Mouse (Mus musculus) liver, embryonic 16.5 days (tissue): ENCODE results near the gene Hunk. TPM values are rescaled to one million over a fixed set of nuclear protein-coding genes. Genes with fewer than 3 reads are reported as not detected.

Experiments used
- ATAC-seq: fragments of 200-750 bp; cut with Nextera tagmentation; 2 replicates; pipeline ENCODE4 v1.8.0; 2017; ENCODE audit warnings: low read depth, mild to moderate bottlenecking, moderate number of reproducible peaks, moderate library complexity
- H3K27ac ChIP-seq: fragments of 300-500 bp; sonication (generic); 2 replicates; pipeline ENCODE4 v1.5.1; 2014; ENCODE audit warnings: mild to moderate bottlenecking, low read length
- H3K27me3 ChIP-seq: fragments of 300-500 bp; sonication (generic); 2 replicates; pipeline ENCODE4 v1.6.1; 2014; ENCODE audit warnings: low read depth, low read length, mixed read lengths; ENCODE audit not compliant: control insufficient read depth, insufficient read depth
- H3K36me3 ChIP-seq: fragments of 300-500 bp; sonication (generic); 2 replicates; pipeline ENCODE4 v1.6.1; 2014; ENCODE audit warnings: mild to moderate bottlenecking; ENCODE audit not compliant: control insufficient read depth, insufficient read depth
- H3K4me1 ChIP-seq: fragments of 300-500 bp; sonication (generic); 2 replicates; pipeline ENCODE4 v1.6.1; 2014; ENCODE audit warnings: low read depth, low read length, mixed read lengths; ENCODE audit not compliant: control insufficient read depth
- H3K4me2 ChIP-seq: fragments of 300-500 bp; sonication (generic); 2 replicates; pipeline ENCODE4 v1.6.1; 2014; ENCODE audit warnings: low read depth, low read length, mixed read lengths
- H3K4me3 ChIP-seq: fragments of 300-500 bp; sonication (generic); 2 replicates; pipeline ENCODE4 v1.5.1; 2014; ENCODE audit warnings: low read depth, mild to moderate bottlenecking, low read length
- H3K9ac ChIP-seq: fragments of 300-500 bp; sonication (generic); 2 replicates; pipeline ENCODE4 v1.6.1; 2014; ENCODE audit warnings: low read depth, low read length
- H3K9me3 ChIP-seq: fragments of 300-500 bp; sonication (generic); replicated peaks from 2 replicates; pipeline ENCODE4 v1.6.1; 2016; ENCODE audit warnings: low read length; ENCODE audit not compliant: control insufficient read depth
- WGBS: fragments of 180-500 bp; shearing (Covaris S2); extraction: QIAGEN DNeasy Blood & Tissue Kit; methylation state at CpG from one replicate; pipeline ENCODE4 v1.1.7; 2014; ENCODE audit not compliant: insufficient replicate concordance; 5-methylcytosine and 5-hydroxymethylcytosine counted together
- polyA plus RNA-seq: library from polyadenylated mRNA; unstranded; fragments of >200 nt; fragmentation: Nextera tagmentation; extraction: Ambion mirVana; gene quantifications from 2 replicates; pipeline ENCODE4 v1.2.1, GENCODE M21; 2015

The Hunk gene
- polyA plus RNA-seq, 1 experiment from 2014 or later = 1.3 TPM

DNA sequence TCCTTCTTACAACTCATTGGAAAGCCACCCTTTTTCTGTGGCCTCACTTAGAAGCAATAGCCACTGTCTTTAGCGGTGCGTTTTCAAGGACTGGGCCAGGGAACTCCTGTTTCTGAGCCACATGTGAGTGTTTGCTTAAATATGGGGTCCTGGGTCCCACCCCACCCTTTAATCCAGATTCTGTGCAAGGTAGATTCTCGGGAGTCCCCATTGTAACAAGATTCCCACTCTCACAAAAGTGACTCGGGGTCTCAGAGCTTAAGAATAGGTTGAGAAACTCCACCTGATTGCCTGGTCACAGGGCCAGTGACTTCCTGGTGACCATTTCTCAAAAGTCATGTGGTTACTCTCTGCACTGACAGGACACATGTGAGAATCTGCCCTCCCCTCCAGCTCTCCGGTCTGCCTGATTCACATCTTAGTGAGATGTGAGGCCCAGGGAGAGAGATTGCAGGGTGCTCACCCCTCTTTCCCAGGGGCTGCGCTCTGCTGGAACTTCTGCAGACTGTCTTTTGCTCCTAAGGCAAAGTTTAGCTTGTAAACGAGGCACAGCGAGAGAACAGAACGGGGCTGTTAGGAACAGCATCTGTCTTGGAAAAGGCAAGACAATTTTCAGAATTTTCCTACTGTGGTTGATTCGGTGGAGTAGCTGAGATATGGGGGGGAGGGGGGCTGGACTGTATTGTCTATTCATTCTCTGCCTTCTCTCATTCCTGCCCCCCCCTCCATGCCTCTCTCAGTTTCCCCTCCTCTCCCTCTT lies 135.6 kb downstream of the Hunk start:
- Histone ChIP-seq H3K27me3 (no peaks in the 10 kb centered on the region), H3K9ac (no peak overlapping the region), H3K36me3 (no peaks in the 10 kb centered on the region), H3K9me3 (no peaks in the 10 kb centered on the region), H3K4me3 (no peak overlapping the region), H3K4me2 (no peak overlapping the region), H3K4me1 (no peaks in the 10 kb centered on the region), H3K27ac (no peak overlapping the region)
- 18% methylated on average over 10 of the region's 10 CpGs for WGBS
- ATAC-seq = no peak

DNA sequence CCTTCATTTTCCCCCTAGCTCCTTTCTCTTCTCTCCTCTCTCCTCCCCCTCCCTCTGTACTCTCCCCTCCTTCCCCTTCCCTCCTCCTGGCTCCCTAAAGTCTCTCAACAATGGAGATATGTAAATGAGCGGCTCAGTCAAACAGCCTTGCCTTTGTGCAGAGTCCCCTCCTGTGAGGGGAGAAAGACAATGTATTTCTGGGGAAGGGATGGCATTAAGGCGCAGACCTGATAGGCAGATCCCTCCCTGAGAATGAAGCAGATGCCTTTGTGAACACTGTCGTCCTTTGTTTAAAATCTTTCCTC lies 136.1 kb downstream of the Hunk start:
- Histone ChIP-seq H3K9ac (no peak overlapping the region), H3K4me2 (no peak overlapping the region), H3K9me3 (no peaks in the 10 kb centered on the region), H3K27me3 (no peaks in the 10 kb centered on the region), H3K4me3 (no peak overlapping the region), H3K36me3 (no peaks in the 10 kb centered on the region), H3K4me1 (no peaks in the 10 kb centered on the region), H3K27ac (no peak overlapping the region)
- no peak for ATAC-seq
- WGBS = 34% methylated on average over 3 of the region's 3 CpGs

DNA sequence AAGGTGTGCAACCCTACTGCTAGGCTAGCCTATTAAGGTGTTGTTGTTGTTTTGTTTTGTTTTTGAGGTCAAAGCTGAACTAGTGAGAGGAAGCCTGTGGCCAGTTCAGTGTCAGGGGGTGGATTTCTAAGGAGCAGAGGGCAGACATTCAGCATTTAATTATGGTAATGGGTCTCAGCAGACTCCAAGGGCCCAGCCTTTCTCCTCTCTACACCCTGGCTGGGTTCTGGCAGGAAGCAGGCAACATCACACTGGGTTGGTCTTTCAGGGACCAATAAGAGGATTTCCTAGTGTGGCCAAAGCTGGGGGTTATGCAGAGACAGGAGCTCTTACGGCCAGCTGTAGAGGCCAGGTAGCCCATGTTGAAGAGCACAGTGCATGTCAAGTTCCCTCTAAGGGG lies 136.8 kb downstream of the Hunk start:
- Histone ChIP-seq H3K4me2 (no peak overlapping the region), H3K9ac (no peak overlapping the region), H3K4me3 (no peak overlapping the region), H3K9me3 (no peaks in the 10 kb centered on the region), H3K36me3 (no peaks in the 10 kb centered on the region), H3K27me3 (no peaks in the 10 kb centered on the region), H3K27ac (no peak overlapping the region), H3K4me1 (no peaks in the 10 kb centered on the region)
- no peak for ATAC-seq
- 50% methylated on average over 1 of the region's 1 CpGs for WGBS

- H3K27ac ChIP-seq = no peak overlapping the region
- H3K4me1 ChIP-seq = no peaks in the 10 kb centered on the region
- WGBS = 31% methylated on average over 6 of the region's 6 CpGs
- no peak overlapping the region for H3K9ac ChIP-seq
- H3K9me3 ChIP-seq = no peaks in the 10 kb centered on the region
- ATAC-seq = no peak
- H3K27me3 ChIP-seq = no peaks in the 10 kb centered on the region
- H3K36me3 ChIP-seq = no peaks in the 10 kb centered on the region
- no peak overlapping the region for H3K4me3 ChIP-seq
- H3K4me2 ChIP-seq = no peak overlapping the region
These were observed 137.6 kb downstream of the Hunk start for GRCm38 (mm10) chr16:90523373-90523772.

DNA sequence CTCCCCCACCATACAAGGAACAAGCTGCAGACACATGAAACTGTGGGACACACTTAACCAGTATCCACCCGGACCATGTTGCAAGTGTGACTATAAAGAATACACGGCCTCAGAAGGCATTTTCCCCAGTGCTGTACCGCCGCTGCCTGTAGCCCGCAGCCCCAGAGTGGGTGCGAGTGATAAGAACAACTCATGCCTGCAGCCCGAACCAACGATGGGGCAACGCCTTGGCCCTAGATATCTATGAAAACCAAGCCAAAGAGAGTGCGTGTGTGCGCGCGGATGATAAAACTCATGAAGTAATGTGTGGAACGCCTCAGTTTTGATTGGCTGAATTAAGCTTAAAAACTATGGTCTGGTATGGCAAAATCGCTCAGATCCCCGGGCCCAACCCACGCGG lies 138.1 kb downstream of the Hunk start:
- Histone ChIP-seq H3K27me3 (no peaks in the 10 kb centered on the region), H3K9ac (no peak overlapping the region), H3K9me3 (no peaks in the 10 kb centered on the region), H3K36me3 (no peaks in the 10 kb centered on the region), H3K4me1 (no peaks in the 10 kb centered on the region), H3K4me3 (no peak overlapping the region), H3K4me2 (no peak overlapping the region), H3K27ac (no peak overlapping the region)
- no peak for ATAC-seq
- 62% methylated on average over 18 of the region's 18 CpGs for WGBS

DNA sequence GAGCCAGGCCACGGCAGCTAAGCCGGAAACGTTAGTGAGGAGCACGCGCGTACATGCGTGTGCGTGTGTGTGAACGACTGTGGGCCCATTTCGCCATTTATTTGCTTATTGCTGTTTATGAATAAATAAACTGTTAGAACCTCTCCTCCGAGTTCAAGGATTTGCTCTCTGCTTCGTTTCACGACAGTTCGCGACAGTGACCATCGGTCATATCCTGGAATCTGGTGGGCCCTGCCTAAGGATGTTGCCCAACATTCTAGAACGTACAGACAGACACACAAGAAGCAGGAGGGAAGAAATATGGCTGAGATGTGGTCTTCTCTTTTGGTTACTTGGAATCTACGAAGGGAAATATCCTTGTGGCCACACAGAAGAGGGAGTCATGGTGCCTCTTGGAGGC lies 138.6 kb downstream of the Hunk start:
- no peak for ATAC-seq
- Histone ChIP-seq H3K27me3 (no peaks in the 10 kb centered on the region), H3K9me3 (no peaks in the 10 kb centered on the region), H3K27ac (no peak overlapping the region), H3K4me3 (no peak overlapping the region), H3K36me3 (no peaks in the 10 kb centered on the region), H3K4me1 (no peaks in the 10 kb centered on the region), H3K4me2 (no peak overlapping the region), H3K9ac (no peak overlapping the region)
- WGBS = 83% methylated on average over 18 of the region's 18 CpGs

- Histone ChIP-seq H3K9ac (no peak overlapping the region), H3K9me3 (no peaks in the 10 kb centered on the region), H3K27me3 (no peaks in the 10 kb centered on the region), H3K4me2 (no peak overlapping the region), H3K4me3 (no peak overlapping the region), H3K27ac (no peak overlapping the region), H3K4me1 (no peaks in the 10 kb centered on the region), H3K36me3 (no peaks in the 10 kb centered on the region)
- 63% methylated on average over 10 of the region's 10 CpGs for WGBS
- no peak for ATAC-seq
These were observed 147.4 kb downstream of the Hunk start for GRCm38 (mm10) chr16:90533119-90533673.

DNA sequence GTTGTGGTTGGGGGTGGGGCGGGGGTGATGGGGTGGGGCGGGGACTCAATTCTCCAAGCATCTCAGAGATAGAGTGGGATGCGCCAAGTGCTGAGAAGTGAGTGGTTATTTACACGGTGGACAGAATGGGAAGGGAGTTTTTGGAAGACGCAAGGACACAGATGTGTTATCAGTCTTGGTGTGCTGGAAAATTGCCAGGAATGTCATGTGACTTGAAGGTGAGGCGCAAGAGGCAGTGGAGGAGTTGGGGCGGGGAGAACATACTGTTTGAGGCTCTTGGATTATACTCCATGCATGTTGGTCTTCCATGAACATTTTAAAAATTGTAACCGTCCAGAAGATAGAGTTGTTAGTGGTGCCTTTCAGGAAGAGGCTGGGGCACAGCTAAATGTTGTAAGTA lies 148.8 kb downstream of the Hunk start:
- H3K4me2 ChIP-seq = no peak overlapping the region
- WGBS = 72% methylated on average over 8 of the region's 8 CpGs
- no peak for ATAC-seq
- no peaks in the 10 kb centered on the region for H3K27me3 ChIP-seq
- H3K27ac ChIP-seq = no peak overlapping the region
- no peaks in the 10 kb centered on the region for H3K36me3 ChIP-seq
- H3K9ac ChIP-seq = no peak overlapping the region
- H3K4me1 ChIP-seq = no peaks in the 10 kb centered on the region
- no peaks in the 10 kb centered on the region for H3K9me3 ChIP-seq
- H3K4me3 ChIP-seq = no peak overlapping the region

GRCm38 (mm10) chr16:90538926-90539325 lies 153.1 kb downstream of the Hunk start:
- Histone ChIP-seq H3K9ac (no peak overlapping the region), H3K27ac (no peak overlapping the region), H3K27me3 (no peaks in the 10 kb centered on the region), H3K36me3 (no peaks in the 10 kb centered on the region), H3K4me2 (no peak overlapping the region), H3K4me1 (no peaks in the 10 kb centered on the region), H3K9me3 (no peaks in the 10 kb centered on the region), H3K4me3 (no peak overlapping the region)
- 58% methylated on average over 5 of the region's 5 CpGs for WGBS
- no peak for ATAC-seq
